Mouse (Mus musculus) intestine, embryonic 15.5 days (tissue): Measurements from ENCODE around the gene Gm11037. TPM values are rescaled to one million over a fixed set of nuclear protein-coding genes. Genes with fewer than 3 reads are reported as not detected.

Source experiments
- ATAC-seq: fragments of 200-750 bp; cut with Nextera tagmentation; 2 replicates; pipeline ENCODE4 v1.8.0; 2017; ENCODE audit warnings: moderate TSS enrichment, moderate library complexity
- H3K27ac ChIP-seq: fragments of 300-500 bp; sonication (generic); 2 replicates; pipeline ENCODE4 v1.5.1; 2015; ENCODE audit warnings: mild to moderate bottlenecking, inconsistent platforms
- H3K27me3 ChIP-seq: fragments of 300-500 bp; sonication (generic); replicated peaks from 2 replicates; pipeline ENCODE4 v1.6.1; 2015; ENCODE audit warnings: inconsistent platforms
- H3K36me3 ChIP-seq: fragments of 300-500 bp; sonication (generic); 2 replicates; pipeline ENCODE4 v1.6.1; 2015; ENCODE audit warnings: inconsistent platforms
- H3K4me1 ChIP-seq: fragments of 300-500 bp; sonication (generic); replicated peaks from 2 replicates; pipeline ENCODE4 v1.6.1; 2015; ENCODE audit warnings: inconsistent platforms
- H3K4me2 ChIP-seq: fragments of 300-500 bp; sonication (generic); replicated peaks from 2 replicates; pipeline ENCODE4 v1.6.1; 2015; ENCODE audit warnings: mild to moderate bottlenecking, inconsistent platforms
- H3K4me3 ChIP-seq: fragments of 300-500 bp; sonication (generic); replicated peaks from 2 replicates; pipeline ENCODE4 v1.5.1; 2015; ENCODE audit warnings: inconsistent platforms
- H3K9ac ChIP-seq: fragments of 300-500 bp; sonication (generic); 2 replicates; pipeline ENCODE4 v1.6.1; 2015; ENCODE audit warnings: inconsistent platforms
- H3K9me3 ChIP-seq: fragments of 300-500 bp; sonication (generic); 2 replicates; pipeline ENCODE4 v1.6.1; 2016; ENCODE audit warnings: inconsistent platforms
- WGBS: fragments of 180-500 bp; shearing (Covaris S2); methylation state at CpG from one replicate; pipeline ENCODE4 v1.1.7; 2015; 5-methylcytosine and 5-hydroxymethylcytosine counted together
- polyA plus RNA-seq: library from polyadenylated mRNA; unstranded; fragments of >200 nt; fragmentation: Nextera tagmentation; extraction: Ambion mirVana; gene quantifications from 2 replicates; pipeline ENCODE4 v1.2.1, GENCODE M21; 2015

The Gm11037 gene
- polyA plus RNA-seq, 1 experiment from 2014 or later: not detected

- Histone ChIP-seq H3K36me3 (no peaks in the 10 kb centered on the region), H3K4me2 (peak within 1 kb of the TSS; percentile 89), H3K27me3 (no peaks in the 10 kb centered on the region), H3K9me3 (no peaks in the 10 kb centered on the region), H3K4me3 (peak within 1 kb of the TSS; percentile 75), H3K27ac (peak within 1 kb of the TSS; percentile 92), H3K4me1 (peaks cover 8% of the 10 kb centered on the region), H3K9ac (peak within 1 kb of the TSS; percentile 80)
- peak; percentile 97 for ATAC-seq
- WGBS: under 1% methylated on average over 54 of the region's 54 CpGs
Measured at GRCm38 (mm10) chr2:131159938-131160581, 26.8 kb downstream of the Gm11037 start, which contains the start of gene 1700037H04Rik. 1700037H04Rik (minus strand) TSS chr2:131160081.

GRCm38 (mm10) chr2:131160671-131161111, 27.4 kb downstream of the Gm11037 start:
- WGBS: under 1% methylated on average over 17 of the region's 17 CpGs
- peak overlapping the region; percentile 75 for H3K4me3 ChIP-seq
- peaks cover 8% of the 10 kb centered on the region for H3K4me1 ChIP-seq
- peak; percentile 9 for ATAC-seq
- no peaks in the 10 kb centered on the region for H3K36me3 ChIP-seq
- H3K9ac ChIP-seq: peak overlapping the region; percentile 60
- no peaks in the 10 kb centered on the region for H3K9me3 ChIP-seq
- H3K4me2 ChIP-seq: peak overlapping the region; percentile 89
- H3K27me3 ChIP-seq: no peaks in the 10 kb centered on the region
- peak overlapping the region; percentile 92 for H3K27ac ChIP-seq

GRCm38 (mm10) chr2:131163924-131164323, 30.6 kb downstream of the Gm11037 start:
- H3K9ac ChIP-seq: no peak overlapping the region
- peaks cover 3% of the 10 kb centered on the region; the same call in 1 of the 2 replicates for H3K4me1 ChIP-seq
- no peak overlapping the region for H3K27ac ChIP-seq
- no peak overlapping the region for H3K4me2 ChIP-seq
- no peaks in the 10 kb centered on the region for H3K36me3 ChIP-seq
- 72% methylated on average over 7 of the region's 7 CpGs for WGBS
- H3K27me3 ChIP-seq: no peaks in the 10 kb centered on the region
- no peak overlapping the region for H3K4me3 ChIP-seq
- H3K9me3 ChIP-seq: no peaks in the 10 kb centered on the region
- ATAC-seq: no peak

- Histone ChIP-seq H3K27ac (no peak overlapping the region), H3K4me1 (peaks cover 5% of the 10 kb centered on the region; the same call in 1 of the 2 replicates), H3K4me2 (no peak overlapping the region), H3K9ac (no peak overlapping the region), H3K9me3 (no peaks in the 10 kb centered on the region), H3K36me3 (no peaks in the 10 kb centered on the region), H3K27me3 (no peaks in the 10 kb centered on the region), H3K4me3 (no peak overlapping the region)
- no peak for ATAC-seq
- WGBS: 86% methylated on average over 2 of the region's 2 CpGs
Measured at GRCm38 (mm10) chr2:131166172-131166571, 32.9 kb downstream of the Gm11037 start.

- Histone ChIP-seq H3K36me3 (no peaks in the 10 kb centered on the region), H3K9ac (no peak overlapping the region), H3K27ac (no peak overlapping the region), H3K27me3 (peaks cover 15% of the 10 kb centered on the region), H3K4me3 (no peak overlapping the region), H3K4me2 (no peak overlapping the region), H3K4me1 (peaks cover 12% of the 10 kb centered on the region; the same call in 1 of the 2 replicates), H3K9me3 (no peaks in the 10 kb centered on the region)
- ATAC-seq: no peak
- 76% methylated on average over 6 of the region's 6 CpGs for WGBS
Measured at GRCm38 (mm10) chr2:131167984-131168383, 34.7 kb downstream of the Gm11037 start.

GRCm38 (mm10) chr2:131168914-131169313, 35.6 kb downstream of the Gm11037 start:
- Histone ChIP-seq H3K4me2 (no peak overlapping the region), H3K36me3 (no peaks in the 10 kb centered on the region), H3K4me1 (peaks cover 12% of the 10 kb centered on the region; the same call in 1 of the 2 replicates), H3K27ac (no peak overlapping the region), H3K9ac (no peak overlapping the region), H3K27me3 (peaks cover 15% of the 10 kb centered on the region), H3K4me3 (no peak overlapping the region), H3K9me3 (no peaks in the 10 kb centered on the region)
- no peak for ATAC-seq
- WGBS: 67% methylated on average over 1 of the region's 1 CpGs

- peaks cover 19% of the 10 kb centered on the region for H3K4me1 ChIP-seq
- H3K27ac ChIP-seq: no peak overlapping the region
- H3K27me3 ChIP-seq: peaks cover 15% of the 10 kb centered on the region
- peak overlapping the region; percentile 56 for H3K4me2 ChIP-seq
- H3K9ac ChIP-seq: no peak overlapping the region
- no peaks in the 10 kb centered on the region for H3K9me3 ChIP-seq
- H3K36me3 ChIP-seq: no peaks in the 10 kb centered on the region
- 33% methylated on average over 9 of the region's 9 CpGs for WGBS
- peak overlapping the region; percentile 19; the same call in 1 of the 2 replicates for H3K4me3 ChIP-seq
- no peak for ATAC-seq
Measured at GRCm38 (mm10) chr2:131170936-131171335, 37.6 kb downstream of the Gm11037 start.

GRCm38 (mm10) chr2:131171401-131172104, 38.3 kb downstream of the Gm11037 start:
- no peaks in the 10 kb centered on the region for H3K9me3 ChIP-seq
- peak overlapping the region; percentile 11; the same call in 1 of the 2 replicates for H3K9ac ChIP-seq
- H3K4me2 ChIP-seq: peak overlapping the region; percentile 56
- no peak for ATAC-seq
- peaks cover 21% of the 10 kb centered on the region for H3K4me1 ChIP-seq
- H3K4me3 ChIP-seq: peak overlapping the region; percentile 19
- peaks cover 15% of the 10 kb centered on the region for H3K27me3 ChIP-seq
- no peak overlapping the region for H3K27ac ChIP-seq
- WGBS: 16% methylated on average over 43 of the region's 43 CpGs
- H3K36me3 ChIP-seq: no peaks in the 10 kb centered on the region

GRCm38 (mm10) chr2:131172322-131172721, 39.0 kb downstream of the Gm11037 start:
- H3K27me3 ChIP-seq: peaks cover 15% of the 10 kb centered on the region
- 0 out of 2 replicates have a peak, but pooled peaks cover 2% of the 10 kb centered on the region for H3K36me3 ChIP-seq
- H3K4me2 ChIP-seq: no peak overlapping the region
- H3K4me3 ChIP-seq: no peak overlapping the region
- H3K9me3 ChIP-seq: no peaks in the 10 kb centered on the region
- 55% methylated on average over 9 of the region's 9 CpGs for WGBS
- H3K4me1 ChIP-seq: peaks cover 26% of the 10 kb centered on the region
- no peak for ATAC-seq
- H3K27ac ChIP-seq: no peak overlapping the region
- no peak overlapping the region for H3K9ac ChIP-seq

- 6% methylated on average over 11 of the region's 11 CpGs for WGBS
- 0 out of 2 replicates have a peak, but pooled peaks have one; percentile 16 for ATAC-seq
- Histone ChIP-seq H3K4me2 (peak overlapping the region; percentile 85), H3K9ac (no peak overlapping the region), H3K4me3 (peak overlapping the region; percentile 34), H3K27me3 (peaks cover 15% of the 10 kb centered on the region), H3K9me3 (no peaks in the 10 kb centered on the region), H3K36me3 (0 out of 2 replicates have a peak, but pooled peaks cover 2% of the 10 kb centered on the region), H3K4me1 (peaks cover 44% of the 10 kb centered on the region), H3K27ac (no peak overlapping the region)
Measured at GRCm38 (mm10) chr2:131174700-131175099, 41.4 kb downstream of the Gm11037 start.

- ATAC-seq: no peak
- Histone ChIP-seq H3K9ac (no peak overlapping the region), H3K4me1 (peaks cover 47% of the 10 kb centered on the region), H3K27me3 (peaks cover 15% of the 10 kb centered on the region), H3K27ac (peak overlapping the region; percentile 92), H3K4me3 (no peak overlapping the region), H3K36me3 (0 out of 2 replicates have a peak, but pooled peaks cover 2% of the 10 kb centered on the region), H3K4me2 (peak overlapping the region; percentile 97), H3K9me3 (no peaks in the 10 kb centered on the region)
- WGBS: 57% methylated on average over 3 of the region's 3 CpGs
Measured at GRCm38 (mm10) chr2:131175286-131175944, 42.1 kb downstream of the Gm11037 start.

- no peaks in the 10 kb centered on the region for H3K9me3 ChIP-seq
- H3K27me3 ChIP-seq: peaks cover 15% of the 10 kb centered on the region
- peak overlapping the region; percentile 97 for H3K4me2 ChIP-seq
- peak overlapping the region; percentile 80; the same call in 1 of the 2 replicates for H3K4me3 ChIP-seq
- ATAC-seq: no peak
- H3K4me1 ChIP-seq: peaks cover 45% of the 10 kb centered on the region
- no peak overlapping the region for H3K9ac ChIP-seq
- H3K27ac ChIP-seq: peak overlapping the region; percentile 92
- WGBS: 81% methylated on average over 1 of the region's 1 CpGs
- 0 out of 2 replicates have a peak, but pooled peaks cover 2% of the 10 kb centered on the region for H3K36me3 ChIP-seq
Measured at GRCm38 (mm10) chr2:131175945-131176309, 42.6 kb downstream of the Gm11037 start.
